Mouse (Mus musculus): Measurements from ENCODE around the gene Cdh23.

DNA sequence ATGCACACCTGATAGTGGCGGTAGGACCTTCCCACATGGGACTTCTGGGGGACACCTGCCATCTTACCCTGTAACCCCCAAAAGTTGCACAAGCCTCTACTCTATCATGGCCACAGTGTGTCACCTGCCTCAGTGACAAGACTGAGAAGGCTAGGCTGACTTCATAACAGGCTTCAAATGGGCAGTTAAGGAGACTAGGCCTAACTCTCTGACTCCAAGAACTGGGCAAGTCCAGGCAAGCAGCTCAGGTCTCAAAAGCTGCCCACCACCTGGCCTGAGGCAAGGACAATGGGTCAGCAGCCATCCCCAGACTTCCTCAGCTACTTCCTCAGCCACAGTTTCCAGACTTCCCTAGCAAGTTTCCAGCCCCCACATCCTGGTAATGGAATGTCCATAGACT lies 39.4 kb upstream of the Cdh23 start:
- TF ChIP-seq CTCF (IDR thresholded peaks at IDR 0.05) = no peak
- no peak for TF ChIP-seq EP300 (IDR thresholded peaks at IDR 0.05)

Data from lung, postnatal 0 days (tissue).